Mouse (Mus musculus): ENCODE data around the gene Npc2. TPM values are rescaled to one million over a fixed set of nuclear protein-coding genes. Genes with fewer than 3 reads are reported as not detected.

The Npc2 gene
- polyA plus RNA-seq, 1 experiment = 264 TPM

DNA sequence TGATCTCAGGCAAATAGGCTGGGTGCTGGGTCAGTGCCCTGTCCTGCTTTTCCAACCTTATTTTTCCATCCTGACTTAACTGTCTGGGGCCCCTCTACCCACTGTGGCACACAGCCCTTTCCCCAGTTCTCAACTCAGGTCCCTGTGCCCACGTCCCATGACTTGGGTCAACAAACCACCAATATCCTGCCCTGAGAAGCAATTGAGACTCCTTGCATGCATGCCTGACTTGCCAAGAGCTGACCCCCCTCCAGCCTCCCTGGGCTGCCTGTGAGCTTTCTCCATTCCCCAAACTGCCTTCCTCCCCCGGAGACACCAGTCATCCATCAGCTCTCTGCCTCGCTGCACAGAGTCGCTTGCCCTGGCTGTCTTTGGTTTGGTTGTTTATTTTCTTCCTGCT is 46.0 kb downstream of the Npc2 start:
- H3K27ac ChIP-seq (replicated peaks; ENCODE audit: low read depth, low read length) = no peak overlapping the region
- H3K4me1 ChIP-seq (ENCODE audit: control insufficient read depth, insufficient read depth, insufficient read length, low read length) = no peaks in the 10 kb centered on the region
- H3K4me3 ChIP-seq (ENCODE audit: insufficient read depth, low read depth, low read length) = no peak overlapping the region

DNA sequence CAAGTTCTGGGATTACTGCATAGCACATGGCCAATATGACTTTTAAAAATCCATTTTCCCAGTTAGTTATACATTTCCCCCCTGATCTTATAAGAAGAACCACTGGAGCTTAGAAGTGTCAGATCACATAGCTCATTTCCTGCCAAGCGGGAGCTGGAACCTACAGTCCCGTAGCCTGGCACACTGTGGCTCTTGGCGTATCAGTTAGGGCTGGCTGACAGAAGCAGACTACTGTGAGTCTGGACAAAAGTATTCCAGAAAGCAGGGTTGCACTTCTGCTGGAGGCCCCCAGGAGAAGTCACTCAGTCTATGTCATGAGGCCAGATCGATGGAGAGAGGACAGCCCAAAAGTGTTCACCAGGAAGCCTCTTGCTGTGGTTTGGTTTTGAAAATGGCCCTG is 46.6 kb downstream of the Npc2 start:
- Histone ChIP-seq H3K4me1 (ENCODE audit: control insufficient read depth, insufficient read depth, insufficient read length, low read length) (no peaks in the 10 kb centered on the region), H3K4me3 (ENCODE audit: insufficient read depth, low read depth, low read length) (no peak overlapping the region), H3K27ac (replicated peaks; ENCODE audit: low read depth, low read length) (no peak overlapping the region)

DNA sequence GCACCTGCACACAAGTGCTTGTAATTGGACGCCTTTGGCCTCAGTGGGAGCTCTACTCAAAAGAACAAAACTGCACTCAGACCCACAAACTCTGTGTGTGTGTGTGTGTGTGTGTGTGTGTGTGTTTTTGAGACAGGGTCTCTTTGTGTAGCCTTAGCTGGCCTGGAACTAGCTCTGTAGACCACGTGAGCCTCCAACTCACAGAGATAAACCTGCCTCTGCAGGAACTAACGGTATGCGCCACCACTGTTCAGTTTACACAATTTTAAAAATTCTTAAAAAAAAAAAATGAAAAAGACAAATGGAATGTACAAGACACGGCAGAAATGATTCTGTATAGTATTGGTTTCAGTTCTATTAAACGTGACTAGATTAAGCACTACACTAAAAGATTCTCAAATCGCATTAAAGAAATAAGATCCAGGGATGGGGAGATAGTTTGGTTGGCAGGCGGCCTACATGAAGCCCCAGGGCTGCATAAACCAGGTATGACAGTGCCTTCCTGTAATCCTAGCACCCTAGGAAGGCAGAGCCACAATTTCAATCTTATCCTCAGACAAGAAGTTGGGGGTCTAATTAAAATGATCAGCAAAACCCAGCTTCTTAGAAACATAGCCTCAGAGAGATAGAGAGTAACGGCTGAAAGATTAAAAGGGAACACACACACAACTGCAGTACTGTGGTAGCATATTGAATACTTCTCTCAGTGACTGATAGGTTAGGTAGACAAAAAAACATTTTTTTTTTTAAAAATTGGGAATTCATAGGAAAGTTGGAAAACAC is 54.3 kb downstream of the Npc2 start:
- Histone ChIP-seq H3K4me3 (ENCODE audit: insufficient read depth, low read depth, low read length) (no peak overlapping the region), H3K27ac (replicated peaks; ENCODE audit: low read depth, low read length) (no peak overlapping the region), H3K4me1 (ENCODE audit: control insufficient read depth, insufficient read depth, insufficient read length, low read length) (no peaks in the 10 kb centered on the region)

DNA sequence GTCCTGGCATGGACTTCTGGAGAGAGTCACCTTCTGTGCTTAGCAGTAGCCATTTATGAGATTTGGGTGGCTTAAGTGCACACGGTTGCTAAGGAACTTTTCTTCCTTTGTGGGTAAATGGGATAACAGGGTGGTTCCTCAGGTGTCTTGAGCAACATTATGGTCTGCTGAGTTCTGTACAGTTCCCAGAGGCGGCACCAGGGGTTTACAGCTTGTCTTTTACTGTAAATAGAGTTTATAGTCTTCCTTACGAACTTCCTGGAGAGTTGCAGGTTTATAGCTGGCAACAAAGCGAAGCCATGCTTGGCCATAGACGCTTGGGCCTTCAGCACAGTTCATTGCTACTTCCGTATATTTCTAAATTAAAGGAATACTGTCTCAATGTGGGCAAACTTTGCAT is 58.4 kb downstream of the Npc2 start:
- Histone ChIP-seq H3K4me3 (ENCODE audit: insufficient read depth, low read depth, low read length) (no peak overlapping the region), H3K4me1 (ENCODE audit: control insufficient read depth, insufficient read depth, insufficient read length, low read length) (no peaks in the 10 kb centered on the region), H3K27ac (replicated peaks; ENCODE audit: low read depth, low read length) (no peak overlapping the region)

DNA sequence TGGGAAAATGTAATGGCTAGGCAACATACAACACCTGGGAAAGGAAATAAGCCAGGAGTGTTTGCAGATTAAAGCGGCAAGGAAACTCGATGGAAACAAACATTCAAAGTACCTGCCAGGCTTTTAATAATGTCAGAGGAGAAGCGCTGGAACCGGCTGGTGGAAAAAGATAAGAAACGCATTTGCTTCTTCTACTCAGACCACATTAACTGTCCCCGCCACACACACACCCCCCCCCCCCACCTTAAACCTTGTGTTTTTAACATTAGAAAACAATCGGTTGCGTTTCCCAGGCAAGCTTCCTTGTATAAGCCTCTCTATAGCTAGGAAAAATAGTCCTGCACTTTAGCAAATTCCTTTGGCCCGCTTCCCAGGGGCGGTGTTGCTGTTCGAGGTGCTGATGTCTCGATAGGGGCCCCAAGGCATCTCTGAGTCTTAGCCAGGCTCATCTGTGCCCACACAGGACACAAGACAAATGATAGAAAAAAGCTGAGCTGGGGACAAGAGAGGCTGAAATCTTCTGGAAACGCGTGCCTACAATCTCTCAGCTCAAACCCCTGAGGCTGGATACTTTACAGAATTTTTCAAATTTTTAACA is 63.0 kb downstream of the Npc2 start:
- H3K4me1 ChIP-seq (ENCODE audit: control insufficient read depth, insufficient read depth, insufficient read length, low read length) = no peaks in the 10 kb centered on the region
- H3K4me3 ChIP-seq (ENCODE audit: insufficient read depth, low read depth, low read length) = no peak overlapping the region
- no peak overlapping the region for H3K27ac ChIP-seq (replicated peaks; ENCODE audit: low read depth, low read length)

DNA sequence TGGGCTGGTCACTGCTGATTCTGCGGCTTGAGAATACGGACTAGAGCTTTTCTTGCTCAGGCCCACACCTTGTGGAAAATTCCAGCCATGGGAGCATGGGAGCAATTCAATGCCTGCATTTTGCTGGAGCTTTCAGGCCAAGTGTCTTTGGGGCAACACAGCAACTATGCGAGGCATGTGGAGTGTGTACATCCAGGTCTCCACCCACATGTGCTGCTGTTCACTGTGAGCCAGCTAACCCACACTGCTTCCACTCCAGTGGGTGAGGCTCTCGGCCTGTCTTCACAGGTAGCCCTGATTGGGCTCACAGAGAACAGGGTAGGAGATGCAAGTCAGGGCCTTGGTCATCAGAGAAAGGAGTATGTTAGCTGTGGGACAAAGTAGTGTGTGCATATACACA is 65.1 kb downstream of the Npc2 start:
- H3K27ac ChIP-seq (replicated peaks; ENCODE audit: low read depth, low read length) = no peak overlapping the region
- no peaks in the 10 kb centered on the region for H3K4me1 ChIP-seq (ENCODE audit: control insufficient read depth, insufficient read depth, insufficient read length, low read length)
- no peak overlapping the region for H3K4me3 ChIP-seq (ENCODE audit: insufficient read depth, low read depth, low read length)

DNA sequence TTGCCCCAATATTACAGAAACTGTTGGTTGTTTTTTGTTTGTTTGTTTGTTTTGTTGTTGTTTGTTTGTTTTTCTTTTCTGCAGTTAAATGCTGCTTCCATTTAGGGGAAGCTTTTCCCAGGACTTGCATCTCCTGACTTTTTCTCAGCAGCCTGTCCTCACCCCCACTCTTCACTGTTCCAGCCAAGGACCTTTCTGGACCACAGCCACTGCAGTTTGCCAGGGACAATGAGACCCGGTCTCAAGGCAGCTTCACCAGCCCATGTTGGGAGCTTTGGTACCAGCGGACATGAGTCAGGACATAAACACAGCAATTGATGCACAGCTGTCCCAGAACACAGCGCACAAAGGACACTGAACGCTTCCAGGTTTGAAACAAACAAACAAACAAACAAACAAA is 66.1 kb downstream of the Npc2 start:
- Histone ChIP-seq H3K4me1 (ENCODE audit: control insufficient read depth, insufficient read depth, insufficient read length, low read length) (no peaks in the 10 kb centered on the region), H3K4me3 (ENCODE audit: insufficient read depth, low read depth, low read length) (no peak overlapping the region), H3K27ac (replicated peaks; ENCODE audit: low read depth, low read length) (no peak overlapping the region)

Other genes with a start within 250 kb of the Npc2 start
- not detected in 2 replicates for gene Vsx2, start 203.4 kb downstream of the Npc2 start, polyA plus RNA-seq (2012; ENCODE audit: insufficient read depth, insufficient read length, missing spikeins)
- gene Abcd4, start 155.7 kb downstream of the Npc2 start, polyA plus RNA-seq (2012; ENCODE audit: insufficient read depth, insufficient read length, missing spikeins) = 13.2 and 14.1 TPM in 2 replicates
- gene Vrtn, start 132.1 kb downstream of the Npc2 start, polyA plus RNA-seq (2012; ENCODE audit: insufficient read depth, insufficient read length, missing spikeins) = not detected in 2 replicates
- not detected in 2 replicates for gene Syndig1l, start 74.3 kb downstream of the Npc2 start, polyA plus RNA-seq (2012; ENCODE audit: insufficient read depth, insufficient read length, missing spikeins)
- 302 and 313 TPM in 2 replicates for gene Isca2, start 99 bp upstream of the Npc2 start, polyA plus RNA-seq (2012; ENCODE audit: insufficient read depth, insufficient read length, missing spikeins)
- gene Ltbp2, start 103.4 kb upstream of the Npc2 start, polyA plus RNA-seq (2012; ENCODE audit: insufficient read depth, insufficient read length, missing spikeins) = 32.5 and 41.2 TPM in 2 replicates
- gene Fcf1, start 197.7 kb upstream of the Npc2 start, polyA plus RNA-seq (2012; ENCODE audit: insufficient read depth, insufficient read length, missing spikeins) = 143 and 155 TPM in 2 replicates
- 12.1 and 19.3 TPM in 2 replicates for gene Arel1, start 197.7 kb upstream of the Npc2 start, polyA plus RNA-seq (2012; ENCODE audit: insufficient read depth, insufficient read length, missing spikeins)
- 13.4 and 13.5 TPM in 2 replicates for gene Ylpm1, start 223.2 kb upstream of the Npc2 start, polyA plus RNA-seq (2012; ENCODE audit: insufficient read depth, insufficient read length, missing spikeins)